Mouse (Mus musculus): ENCODE measurements around the gene Rad23a. TPM values are rescaled to one million over a fixed set of nuclear protein-coding genes. Genes with fewer than 3 reads are reported as not detected.

Gene Rad23a
- total RNA-seq, 2 experiments from 2014 or later = 26.3 to 34.4 TPM

DNA sequence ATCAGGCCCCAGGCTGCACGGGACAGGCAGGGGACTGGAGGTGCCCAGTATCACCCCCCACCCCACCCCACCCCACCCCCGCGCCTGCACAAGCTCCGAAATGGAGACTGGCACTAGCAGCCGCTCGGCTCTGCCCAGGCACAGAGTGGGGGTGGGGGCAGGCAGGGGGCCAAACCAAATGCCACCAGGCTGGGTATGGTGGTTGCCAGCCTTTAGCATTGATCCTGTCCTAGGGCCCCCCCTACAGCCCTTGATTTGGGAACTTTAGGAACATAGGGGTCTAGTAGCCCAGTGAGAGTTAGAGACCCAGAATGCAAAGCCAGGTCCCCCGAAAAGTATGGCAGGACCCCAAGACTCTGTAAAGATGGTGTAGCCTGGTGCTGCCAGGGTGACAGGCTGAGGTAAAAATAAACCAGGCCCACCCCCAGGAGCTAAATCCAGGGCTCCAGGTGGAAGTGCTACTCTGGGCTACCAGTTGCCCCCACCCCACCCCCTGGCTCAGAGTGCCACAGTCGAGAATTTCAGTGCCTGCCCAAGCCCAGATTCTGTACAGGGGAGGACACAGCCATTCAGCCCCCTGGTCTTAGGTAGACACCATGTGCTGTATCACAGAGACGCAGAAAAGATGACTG, 50.5 kb downstream of the Rad23a start:
- ATAC-seq (replicated peaks; ENCODE audit: poor library complexity) = no peak

DNA sequence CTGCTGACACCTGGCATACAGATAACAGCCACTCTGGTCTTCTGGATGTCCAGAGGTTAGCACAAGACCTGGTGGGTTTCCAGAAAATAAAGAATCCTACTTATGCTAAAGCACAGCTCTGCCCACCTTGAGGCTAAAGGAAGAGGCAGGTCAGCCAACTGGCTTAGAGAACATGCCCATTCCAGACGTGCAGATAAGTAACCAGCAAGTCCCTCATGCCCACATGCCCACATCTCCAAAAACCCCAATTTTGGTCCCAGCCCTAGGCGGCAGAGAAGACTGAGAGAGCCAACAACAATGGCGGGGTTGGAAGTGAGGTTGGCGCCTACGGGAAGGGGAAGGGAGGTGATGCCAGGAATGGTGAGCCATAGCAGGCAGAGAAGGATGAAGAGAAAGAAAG, 51.1 kb downstream of the Rad23a start:
- ATAC-seq (replicated peaks; ENCODE audit: poor library complexity) = no peak

DNA sequence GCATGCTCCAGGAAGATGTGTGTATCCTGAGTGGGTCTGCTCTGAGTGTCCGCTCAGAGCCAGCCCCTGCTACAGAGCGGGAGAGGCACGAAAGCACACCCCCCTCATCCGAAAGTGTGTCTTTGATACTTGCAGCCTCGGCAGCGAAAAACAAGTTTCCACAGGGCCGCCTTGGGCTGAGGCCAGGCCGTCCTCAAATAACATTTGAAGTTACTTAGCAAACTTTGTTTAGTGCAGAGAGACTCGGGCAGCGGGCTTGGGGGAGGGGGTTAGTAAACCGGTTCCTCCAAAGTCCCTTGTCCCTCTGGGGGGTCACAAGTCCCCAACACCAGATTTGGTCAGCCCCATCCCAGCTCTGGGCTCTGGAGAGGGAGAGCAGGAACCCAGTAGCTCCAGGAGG, 51.6 kb downstream of the Rad23a start:
- no peak for ATAC-seq (replicated peaks; ENCODE audit: poor library complexity)

DNA sequence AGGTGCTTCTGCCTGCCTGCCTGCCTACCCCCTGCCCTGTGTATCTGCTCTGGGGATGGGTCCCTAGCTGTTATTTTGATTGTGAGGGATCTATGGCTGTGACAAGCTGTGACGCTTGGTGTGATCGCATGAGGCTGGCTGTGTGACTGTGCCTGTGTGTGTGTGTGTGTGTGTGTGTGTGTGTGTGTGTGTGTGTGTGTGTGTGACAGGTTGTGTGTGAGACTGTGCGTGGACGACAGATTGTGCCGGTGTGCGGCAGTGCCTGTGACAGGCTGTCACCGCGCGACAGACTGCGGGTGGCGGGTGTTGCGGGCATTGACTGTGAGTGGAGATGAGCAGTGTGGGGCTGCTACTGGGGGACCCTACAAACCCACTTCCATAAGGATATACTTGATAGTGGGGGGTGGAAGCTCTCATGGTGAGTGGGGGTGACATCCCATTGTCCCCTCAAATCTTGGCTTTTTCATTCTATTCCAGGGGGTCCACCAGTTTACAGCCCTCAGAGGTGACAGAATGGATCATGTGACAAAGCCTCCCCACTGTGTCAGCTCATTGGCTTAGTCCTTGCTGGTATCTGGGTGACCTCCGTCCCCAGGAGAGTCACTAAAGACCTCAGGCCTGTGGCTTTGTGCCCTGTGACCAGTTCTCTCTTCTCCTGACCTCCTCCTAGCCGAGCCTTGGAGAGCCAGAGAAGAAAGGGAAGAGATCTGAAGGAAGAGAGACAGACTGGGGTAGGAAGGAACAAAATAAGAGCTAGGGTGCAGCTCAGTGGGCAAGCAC, 52.8 kb downstream of the Rad23a start:
- ATAC-seq (replicated peaks; ENCODE audit: poor library complexity) = no peak

DNA sequence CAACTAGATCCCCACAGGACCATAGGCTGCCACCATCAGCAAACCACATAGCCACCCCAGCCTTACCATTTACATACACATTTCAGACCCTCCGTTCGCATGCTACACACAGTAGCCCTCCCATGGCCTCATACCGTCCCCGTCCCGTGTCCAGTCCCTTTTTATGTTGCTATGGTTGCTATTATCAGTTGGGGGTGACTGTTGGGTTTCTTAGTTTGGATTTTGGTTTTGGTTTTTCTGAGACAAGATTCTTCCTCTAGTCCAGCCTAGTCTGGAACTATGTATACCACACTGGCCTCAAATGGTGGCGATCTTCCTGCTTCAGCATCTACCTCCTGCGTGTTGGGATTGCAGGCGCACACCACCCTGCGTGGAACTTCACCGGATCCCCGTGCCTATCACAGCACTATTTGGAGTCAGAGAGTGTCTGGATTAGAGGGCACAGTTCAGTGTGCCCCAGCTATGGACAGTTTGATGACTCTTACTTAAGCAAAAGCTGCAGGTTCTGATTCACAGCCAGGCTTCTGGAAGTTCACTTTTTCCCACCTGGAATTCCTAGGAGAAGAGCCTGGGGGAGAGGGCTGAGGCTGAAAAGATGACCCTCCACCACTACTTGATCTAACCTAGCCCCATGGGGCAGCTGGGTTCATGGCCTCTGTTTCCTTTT, 53.5 kb downstream of the Rad23a start:
- ATAC-seq (replicated peaks; ENCODE audit: poor library complexity) = no peak

DNA sequence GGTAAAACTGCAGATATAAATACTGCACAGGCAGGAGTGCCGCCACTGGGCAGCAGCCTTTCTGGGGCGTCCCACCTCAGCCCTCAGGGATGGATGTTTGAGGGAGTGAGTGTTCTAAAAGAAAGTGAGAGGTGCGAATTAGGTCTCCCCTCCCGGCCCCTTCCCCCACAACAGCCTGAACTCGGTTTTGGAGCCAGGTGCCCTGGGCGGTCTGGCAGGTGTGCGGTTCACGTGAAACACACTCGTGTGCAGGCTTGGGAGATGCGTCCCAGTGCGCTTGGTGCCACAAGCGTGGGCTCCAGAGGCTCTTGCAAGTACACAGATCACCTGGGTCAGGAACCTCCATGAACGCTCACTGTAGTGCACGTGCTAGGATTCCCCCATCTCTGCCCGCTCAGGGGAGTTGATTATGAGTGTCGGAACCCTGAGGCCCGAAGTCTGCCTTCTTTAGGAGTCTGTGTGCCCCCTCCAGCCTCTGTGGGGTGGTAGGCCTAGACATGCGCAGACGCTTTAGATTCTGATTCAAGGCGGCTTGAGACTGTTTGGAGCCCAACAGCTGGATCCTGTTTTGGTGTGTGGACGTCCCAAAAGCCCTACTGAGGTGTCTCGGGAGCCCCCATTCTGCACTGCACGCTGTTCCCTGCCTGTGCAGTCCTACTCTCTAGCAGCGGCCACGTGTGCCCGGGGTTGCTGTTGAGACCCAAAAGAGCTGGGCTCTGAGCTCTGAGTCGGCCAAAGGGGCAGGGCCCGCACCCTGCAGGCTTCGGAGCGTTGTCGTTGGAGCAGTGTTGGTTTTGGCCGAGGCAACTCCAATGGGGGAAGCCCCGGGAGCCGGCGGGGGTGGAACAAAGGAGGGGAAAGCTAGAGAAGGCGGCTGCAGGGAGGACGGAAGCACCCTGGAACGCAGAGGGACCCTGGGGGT, 54.4 kb downstream of the Rad23a start:
- no peak for ATAC-seq (replicated peaks; ENCODE audit: poor library complexity)

DNA sequence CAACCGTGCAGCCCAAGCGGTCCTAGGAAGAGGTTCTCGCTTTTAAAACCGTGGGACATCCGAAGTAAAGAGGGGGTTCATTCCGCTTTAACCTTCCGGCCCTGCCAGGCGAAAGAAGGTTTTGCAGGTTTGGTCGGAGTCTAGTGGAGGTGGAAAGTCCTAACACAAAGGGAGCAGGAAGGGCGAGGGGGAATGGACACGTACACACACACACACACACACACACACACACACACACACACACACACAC, 55.0 kb downstream of the Rad23a start:
- ATAC-seq (replicated peaks; ENCODE audit: poor library complexity) = no peak

DNA sequence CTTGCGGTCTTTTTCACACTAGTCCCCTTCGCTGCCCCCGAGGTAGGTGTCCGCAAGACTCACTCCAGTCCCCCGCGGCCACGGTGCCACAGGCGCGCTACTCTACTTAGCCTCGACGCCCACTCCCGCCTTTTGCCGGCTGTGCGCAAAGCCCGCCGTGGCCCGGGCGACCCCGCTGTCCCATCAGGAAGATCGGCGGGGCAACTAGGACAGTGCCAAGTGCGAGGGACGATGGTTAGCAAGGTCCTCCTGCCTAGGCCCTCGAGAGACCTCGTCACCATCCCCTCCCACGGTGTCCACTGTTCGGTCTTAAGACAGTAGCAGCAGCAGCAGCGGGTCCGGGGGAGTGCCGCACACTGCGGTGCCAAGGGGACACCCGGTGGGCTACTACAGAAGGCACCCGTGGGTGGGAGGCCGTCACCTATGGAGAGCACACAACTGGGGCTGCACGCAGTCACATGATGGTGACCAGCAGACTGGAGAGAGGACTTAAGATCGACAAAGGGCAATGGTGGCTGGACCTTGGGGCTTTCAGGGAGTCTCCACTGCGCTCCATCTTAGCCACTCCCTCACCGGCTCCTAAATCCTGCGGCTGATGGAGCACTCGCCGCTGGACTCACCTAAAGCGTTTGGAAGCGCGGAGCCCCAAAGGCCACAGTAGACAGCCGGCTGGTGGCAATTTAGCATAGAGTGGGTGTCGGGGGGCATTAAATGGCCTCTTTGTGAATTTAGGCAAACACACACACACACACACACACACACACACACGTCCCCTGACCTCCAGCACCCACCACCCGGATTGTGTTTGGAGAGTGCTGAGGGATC, 55.6 kb downstream of the Rad23a start:
- peak; percentile 15; the same call in 1 of the 2 replicates for ATAC-seq (replicated peaks; ENCODE audit: poor library complexity)

Other genes with a start within 250 kb of the Rad23a start
Only the 30 nearest of the 31 such genes appear.
- 43.5 and 61.9 TPM in 2 replicates for gene Ier2, start 177.8 kb downstream of the Rad23a start, total RNA-seq (2015)
- gene Ier2, start 177.8 kb downstream of the Rad23a start, total RNA-seq (2017) = 34.4 and 49.8 TPM in 2 replicates
- 56.0 and 64.4 TPM in 2 replicates for gene Trmt1, start 154.4 kb downstream of the Rad23a start, total RNA-seq (2015)
- gene Trmt1, start 154.4 kb downstream of the Rad23a start, total RNA-seq (2017) = 82.2 and 84.4 TPM in 2 replicates
- gene Nacc1, start 152.8 kb downstream of the Rad23a start, total RNA-seq (2015) = 71.6 and 77.1 TPM in 2 replicates
- gene Nacc1, start 152.8 kb downstream of the Rad23a start, total RNA-seq (2017) = 50.9 and 53.5 TPM in 2 replicates
- 56.3 and 72.0 TPM in 2 replicates for gene Lyl1, start 139.2 kb downstream of the Rad23a start, total RNA-seq (2015)
- 58.0 and 65.6 TPM in 2 replicates for gene Lyl1, start 139.2 kb downstream of the Rad23a start, total RNA-seq (2017)
- 12.2 and 15.2 TPM in 2 replicates for gene G430095P16Rik, start 117.7 kb downstream of the Rad23a start, total RNA-seq (2015)
- 3.7 and 8.5 TPM in 2 replicates for gene G430095P16Rik, start 117.7 kb downstream of the Rad23a start, total RNA-seq (2017)
- 44.4 and 46.9 TPM in 2 replicates for gene Nfix, start 40.3 kb downstream of the Rad23a start, total RNA-seq (2015)
- 12.0 and 15.7 TPM in 2 replicates for gene Nfix, start 40.3 kb downstream of the Rad23a start, total RNA-seq (2017)
- gene Dand5, start 17.8 kb downstream of the Rad23a start, total RNA-seq (2015) = 2.2 and 2.4 TPM in 2 replicates
- gene Dand5, start 17.8 kb downstream of the Rad23a start, total RNA-seq (2017) = 1.7 and 4.0 TPM in 2 replicates
- gene Gadd45gip1, start 9.1 kb downstream of the Rad23a start, total RNA-seq (2015) = 21.4 and 21.9 TPM in 2 replicates
- 51.2 and 57.4 TPM in 2 replicates for gene Gadd45gip1, start 9.1 kb downstream of the Rad23a start, total RNA-seq (2017)
- gene Calr, start 6.3 kb upstream of the Rad23a start, total RNA-seq (2015) = 1,060 and 1,133 TPM in 2 replicates
- 4,756 and 5,574 TPM in 2 replicates for gene Calr, start 6.3 kb upstream of the Rad23a start, total RNA-seq (2017)
- gene Farsa, start 16.3 kb upstream of the Rad23a start, total RNA-seq (2015) = 33.3 and 51.2 TPM in 2 replicates
- 173 and 193 TPM in 2 replicates for gene Farsa, start 16.3 kb upstream of the Rad23a start, total RNA-seq (2017)
- 248 and 250 TPM in 2 replicates for gene Syce2, start 31.4 kb upstream of the Rad23a start, total RNA-seq (2015)
- gene Syce2, start 31.4 kb upstream of the Rad23a start, total RNA-seq (2017) = 130 and 139 TPM in 2 replicates
- 17.4 and 19.0 TPM in 2 replicates for gene Gcdh, start 53.3 kb upstream of the Rad23a start, total RNA-seq (2015)
- gene Gcdh, start 53.3 kb upstream of the Rad23a start, total RNA-seq (2017) = 27.8 TPM in 2 replicates
- 12.3 and 22.4 TPM in 2 replicates for gene Klf1, start 61.3 kb upstream of the Rad23a start, total RNA-seq (2015)
- gene Klf1, start 61.3 kb upstream of the Rad23a start, total RNA-seq (2017) = 14.0 and 30.8 TPM in 2 replicates
- 16.8 and 23.7 TPM in 2 replicates for gene Dnase2a, start 67.9 kb upstream of the Rad23a start, total RNA-seq (2015)
- gene Dnase2a, start 67.9 kb upstream of the Rad23a start, total RNA-seq (2017) = 52.7 and 73.5 TPM in 2 replicates
- not detected in 2 replicates for gene Mast1, start 96.7 kb upstream of the Rad23a start, total RNA-seq (2015)
- 0.03 TPM in 1 of 2 replicates, not detected in the other for gene Mast1, start 96.7 kb upstream of the Rad23a start, total RNA-seq (2017)
- gene Rtbdn, start 106.3 kb upstream of the Rad23a start, total RNA-seq (2015) = not detected in 2 replicates
- not detected in 2 replicates for gene Rtbdn, start 106.3 kb upstream of the Rad23a start, total RNA-seq (2017)
- not detected in 2 replicates for gene Gm49661, start 128.8 kb upstream of the Rad23a start, total RNA-seq (2015)
- not detected in 2 replicates for gene Gm49661, start 128.8 kb upstream of the Rad23a start, total RNA-seq (2017)
- gene Prdx2, start 128.9 kb upstream of the Rad23a start, total RNA-seq (2015) = 266 and 310 TPM in 2 replicates
- gene Prdx2, start 128.9 kb upstream of the Rad23a start, total RNA-seq (2017) = 340 and 388 TPM in 2 replicates
- 136 and 178 TPM in 2 replicates for gene Rnaseh2a, start 129.1 kb upstream of the Rad23a start, total RNA-seq (2015)
- gene Rnaseh2a, start 129.1 kb upstream of the Rad23a start, total RNA-seq (2017) = 109 and 162 TPM in 2 replicates
- gene Junb, start 138.1 kb upstream of the Rad23a start, total RNA-seq (2015) = 14.7 and 26.1 TPM in 2 replicates
- gene Junb, start 138.1 kb upstream of the Rad23a start, total RNA-seq (2017) = 38.9 and 57.5 TPM in 2 replicates
- 1.9 and 3.8 TPM in 2 replicates for gene Hook2, start 149.9 kb upstream of the Rad23a start, total RNA-seq (2015)
- gene Hook2, start 149.9 kb upstream of the Rad23a start, total RNA-seq (2017) = 7.2 and 8.5 TPM in 2 replicates
- not detected in 2 replicates for gene Best2, start 173.9 kb upstream of the Rad23a start, total RNA-seq (2015)
- gene Best2, start 173.9 kb upstream of the Rad23a start, total RNA-seq (2017) = not detected in 2 replicates
- gene Asna1, start 184.6 kb upstream of the Rad23a start, total RNA-seq (2015) = 68.4 and 69.0 TPM in 2 replicates
- 78.2 and 83.7 TPM in 2 replicates for gene Asna1, start 184.6 kb upstream of the Rad23a start, total RNA-seq (2017)
- gene Trir, start 186.2 kb upstream of the Rad23a start, total RNA-seq (2015) = 132 and 138 TPM in 2 replicates
- gene Trir, start 186.2 kb upstream of the Rad23a start, total RNA-seq (2017) = 212 and 224 TPM in 2 replicates
- 16.2 and 16.7 TPM in 2 replicates for gene Tnpo2, start 196.2 kb upstream of the Rad23a start, total RNA-seq (2015)
- gene Tnpo2, start 196.2 kb upstream of the Rad23a start, total RNA-seq (2017) = 20.4 and 22.0 TPM in 2 replicates
- gene Fbxw9, start 219.4 kb upstream of the Rad23a start, total RNA-seq (2015) = 4.4 and 4.9 TPM in 2 replicates
- 3.2 and 3.5 TPM in 2 replicates for gene Fbxw9, start 219.4 kb upstream of the Rad23a start, total RNA-seq (2017)
- gene Gm5741, start 227.3 kb upstream of the Rad23a start, total RNA-seq (2015) = not detected in 2 replicates
- not detected in 2 replicates for gene Gm5741, start 227.3 kb upstream of the Rad23a start, total RNA-seq (2017)
- 60.4 and 69.7 TPM in 2 replicates for gene Dhps, start 231.1 kb upstream of the Rad23a start, total RNA-seq (2015)
- gene Dhps, start 231.1 kb upstream of the Rad23a start, total RNA-seq (2017) = 24.6 and 24.7 TPM in 2 replicates
- gene Wdr83os, start 240.1 kb upstream of the Rad23a start, total RNA-seq (2015) = 159 and 193 TPM in 2 replicates
- 40.3 and 41.4 TPM in 2 replicates for gene Wdr83os, start 240.1 kb upstream of the Rad23a start, total RNA-seq (2017)
- 33.1 and 44.3 TPM in 2 replicates for gene Wdr83, start 240.6 kb upstream of the Rad23a start, total RNA-seq (2015)
- 23.5 and 33.7 TPM in 2 replicates for gene Wdr83, start 240.6 kb upstream of the Rad23a start, total RNA-seq (2017)